Mouse (Mus musculus) gastrocnemius, postnatal 36 days (tissue): ENCODE results near the gene Olfr318. TPM values are rescaled to one million over a fixed set of nuclear protein-coding genes. Genes with fewer than 3 reads are reported as not detected.
"Not testable (repeated sequence)": the region's sequence is repeated elsewhere in the genome, so short reads cannot be mapped to it uniquely, and the experiment has no call there.

Source experiments
- DNase-seq, 2 experiments: peaks; one replicate each; pipeline ENCODE4 v3.0.0; 2022
- intact Hi-C: fragments of 180-260 bp; cut with DNase I; formaldehyde crosslinking; loops from one replicate; pipeline ENCODE4 v1.15.1; 2025
- long read RNA-seq, 2 experiments: library from polyadenylated mRNA; stranded (forward); transcript quantifications; one replicate each; pipeline ENCODE4 v2.0.0; 2021
- total RNA-seq, 2 experiments: library from RNA; stranded (reverse); gene quantifications; 2 replicates each; pipeline ENCODE4 v1.2.3; 2021

Gene Olfr318
- not detected for total RNA-seq
- long read RNA-seq, experiment 1 = 0 reads
- long read RNA-seq, experiment 2 = 0 reads

- intact Hi-C loops = no loop called here
- no peak for DNase-seq
These were observed at the start of gene Olfr318 for GRCm38 (mm10) chr11:58723914-58724313. TSS of gene Olfr318 (minus strand) at chr11:58724014.

GRCm38 (mm10) chr11:58772888-58773287 is 49.1 kb upstream of the Olfr318 start, which contains the start of gene Olfr315:
TSS of gene Olfr315 (plus strand) at chr11:58773188.
- DNase-seq = no peak
- intact Hi-C loops = no loop called here

- intact Hi-C loops = no loop called here
- DNase-seq = no peak
These were observed 28.6 kb upstream of the Olfr318 start, which contains the start of gene Olfr316 for GRCm38 (mm10) chr11:58752434-58752833. TSS of gene Olfr316 (plus strand) at chr11:58752734.

GRCm38 (mm10) chr11:58751096-58751495 is 27.3 kb upstream of the Olfr318 start:
- DNase-seq, intact Hi-C loops: not testable (repeated sequence)

GRCm38 (mm10) chr11:58738792-58739262 is 15.0 kb upstream of the Olfr318 start, which contains the start of gene Olfr317:
TSS of gene Olfr317 (minus strand) at chr11:58739212.
- DNase-seq = no peak
- intact Hi-C loops = no loop called here

GRCm38 (mm10) chr11:58733372-58733771 is 9.6 kb upstream of the Olfr318 start:
- intact Hi-C loops = no loop called here

GRCm38 (mm10) chr11:58727896-58728650 is 4.3 kb upstream of the Olfr318 start:
- intact Hi-C loops, DNase-seq: not testable (repeated sequence)

More at GRCm38 (mm10) chr11:58733372-58733771, 9.6 kb upstream of the Olfr318 start:
- no peak for DNase-seq

- DNase-seq = no peak
- intact Hi-C loops = no loop called here
These were observed 4.1 kb downstream of the Olfr318 start for GRCm38 (mm10) chr11:58719701-58720100.

GRCm38 (mm10) chr11:58717723-58718122 is 6.1 kb downstream of the Olfr318 start:
- DNase-seq, intact Hi-C loops: not testable (repeated sequence)

- intact Hi-C loops = no loop called here
- DNase-seq = no peak
These were observed 14.7 kb downstream of the Olfr318 start for GRCm38 (mm10) chr11:58709086-58709485.

GRCm38 (mm10) chr11:58698862-58699261 is 25.0 kb downstream of the Olfr318 start, which contains the start of gene Olfr319:
TSS of gene Olfr319 (plus strand) at chr11:58699162.
- no peak for DNase-seq
- intact Hi-C loops = no loop called here

- DNase-seq = no peak
- intact Hi-C loops = no loop called here
These were observed 43.0 kb downstream of the Olfr318 start, which contains the start of gene Olfr320 for GRCm38 (mm10) chr11:58680799-58681198. TSS of gene Olfr320 (plus strand) at chr11:58681099.

- intact Hi-C loops = no loop called here
- DNase-seq = no peak
These were observed 52.0 kb downstream of the Olfr318 start for GRCm38 (mm10) chr11:58671825-58672224.

GRCm38 (mm10) chr11:58669252-58669651 is 54.6 kb downstream of the Olfr318 start:
- DNase-seq = no peak
- intact Hi-C loops = no loop called here

Other genes starting within 250 kb of the Olfr318 start
- not detected for gene Olfr332, start 231.5 kb downstream of the Olfr318 start, total RNA-seq
- gene Olfr331, start 221.4 kb downstream of the Olfr318 start, total RNA-seq = not detected
- not detected for gene Olfr330, start 189.2 kb downstream of the Olfr318 start, total RNA-seq
- gene Olfr329-ps, start 177.6 kb downstream of the Olfr318 start, total RNA-seq = not detected
- gene Olfr328, start 168.4 kb downstream of the Olfr318 start, total RNA-seq = not detected
- not detected for gene Olfr224, start 153.5 kb downstream of the Olfr318 start, total RNA-seq
- not detected for gene Olfr325, start 146.3 kb downstream of the Olfr318 start, total RNA-seq
- gene Olfr324, start 128.9 kb downstream of the Olfr318 start, total RNA-seq = not detected
- gene 2210407C18Rik, start 107.9 kb downstream of the Olfr318 start, total RNA-seq = not detected
- not detected for gene Olfr323, start 93.5 kb downstream of the Olfr318 start, total RNA-seq
- not detected for gene Trim58, start 83.5 kb downstream of the Olfr318 start, total RNA-seq
- gene Olfr322, start 65.2 kb downstream of the Olfr318 start, total RNA-seq = not detected
- not detected for gene Olfr320, start 42.9 kb downstream of the Olfr318 start, total RNA-seq
- not detected for gene Olfr319, start 24.9 kb downstream of the Olfr318 start, total RNA-seq
- not detected for gene Olfr317, start 15.2 kb upstream of the Olfr318 start, total RNA-seq
- gene Olfr316, start 28.7 kb upstream of the Olfr318 start, total RNA-seq = not detected
- gene Olfr315, start 49.2 kb upstream of the Olfr318 start, total RNA-seq = not detected
- not detected for gene Olfr314, start 58.9 kb upstream of the Olfr318 start, total RNA-seq
- not detected for gene Fam183b, start 77.9 kb upstream of the Olfr318 start, total RNA-seq
- gene Olfr313, start 91.0 kb upstream of the Olfr318 start, total RNA-seq = not detected
- not detected for gene Olfr312, start 105.2 kb upstream of the Olfr318 start, total RNA-seq
- gene Olfr311, start 115.2 kb upstream of the Olfr318 start, total RNA-seq = not detected
- 1 to 10 TPM in 1 of 2 experiments, under 1 TPM in 1; 0.69 to 1.1 TPM for gene Gm12258, start 123.1 kb upstream of the Olfr318 start, total RNA-seq
- 1 to 10 TPM in 1 of 2 experiments, under 1 TPM in 1; 0.74 to 1.2 TPM for gene 2810021J22Rik, start 143.2 kb upstream of the Olfr318 start, total RNA-seq
- gene Zfp39, start 180.2 kb upstream of the Olfr318 start, total RNA-seq = 1 to 10 TPM; 2.0 to 3.2 TPM
- not detected for gene Btnl10, start 193.9 kb upstream of the Olfr318 start, total RNA-seq
- gene Rnf187, start 214.9 kb upstream of the Olfr318 start, total RNA-seq = 10 to 100 TPM; 86.9 to 96.5 TPM
- 1 to 10 TPM; 1.1 to 1.5 TPM for gene Hist3h2ba, start 224.9 kb upstream of the Olfr318 start, total RNA-seq
- gene Hist3h2a, start 230.7 kb upstream of the Olfr318 start, total RNA-seq = 10 to 100 TPM in 1 of 2 experiments, 1 to 10 TPM in 1; 9.5 to 10.5 TPM
- under 1 TPM; 0.13 to 0.17 TPM for gene Trim17, start 230.7 kb upstream of the Olfr318 start, total RNA-seq